Mouse (Mus musculus) ZHBTc4 (cell line): Measurements from ENCODE around the gene Dnajc13.

Experiments used
- DNase-seq: peaks from one replicate; pipeline ENCODE4 v3.0.0-alpha.2; 2011; ENCODE audit warnings: low read depth, low spot score

Dnajc13 gene

DNA sequence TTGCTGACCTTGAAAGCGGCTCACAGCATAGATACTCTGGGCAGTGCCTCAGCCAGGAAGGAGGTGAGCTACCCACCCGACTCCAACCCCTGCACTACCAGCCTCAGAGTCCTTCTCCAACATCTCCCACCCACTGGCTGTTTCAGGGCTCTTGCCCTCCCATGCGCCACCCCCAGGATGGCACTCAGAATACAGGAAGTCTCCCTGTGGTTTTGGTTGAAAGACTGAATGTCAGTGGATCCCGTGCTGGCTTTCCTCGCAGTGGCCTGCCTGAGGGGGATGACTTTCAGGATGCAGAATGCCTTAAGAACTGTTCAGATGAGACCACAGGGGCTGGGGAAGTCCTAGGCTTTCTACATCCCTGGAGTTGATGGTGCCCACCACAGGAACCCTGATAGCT lies 139.6 kb downstream of the Dnajc13 start:
- DNase-seq: peak; percentile 87

DNA sequence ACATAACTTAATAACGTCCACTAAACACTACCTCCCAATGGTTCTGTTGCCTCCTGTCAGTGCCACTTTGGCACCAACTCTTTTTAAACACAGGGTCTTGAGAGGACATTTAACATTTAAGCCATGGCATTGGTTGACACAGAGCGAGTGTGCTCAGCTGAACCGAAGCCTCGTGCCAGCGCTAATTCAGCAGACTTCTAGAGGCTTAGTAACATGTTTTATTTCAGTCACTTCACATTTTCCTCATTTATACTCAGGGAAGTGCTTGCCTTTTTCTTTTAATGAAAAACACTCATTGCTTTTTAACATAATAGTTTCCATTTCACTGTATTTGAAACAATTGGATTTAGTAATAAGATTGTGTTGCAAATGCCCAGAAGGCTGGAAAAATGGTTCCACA lies 153.6 kb downstream of the Dnajc13 start:
- DNase-seq: no peak

GRCm38 (mm10) chr9:104108571-104109143 lies 154.1 kb downstream of the Dnajc13 start:
- DNase-seq: no peak

GRCm38 (mm10) chr9:104107482-104107881 lies 155.2 kb downstream of the Dnajc13 start:
- DNase-seq: no peak

DNA sequence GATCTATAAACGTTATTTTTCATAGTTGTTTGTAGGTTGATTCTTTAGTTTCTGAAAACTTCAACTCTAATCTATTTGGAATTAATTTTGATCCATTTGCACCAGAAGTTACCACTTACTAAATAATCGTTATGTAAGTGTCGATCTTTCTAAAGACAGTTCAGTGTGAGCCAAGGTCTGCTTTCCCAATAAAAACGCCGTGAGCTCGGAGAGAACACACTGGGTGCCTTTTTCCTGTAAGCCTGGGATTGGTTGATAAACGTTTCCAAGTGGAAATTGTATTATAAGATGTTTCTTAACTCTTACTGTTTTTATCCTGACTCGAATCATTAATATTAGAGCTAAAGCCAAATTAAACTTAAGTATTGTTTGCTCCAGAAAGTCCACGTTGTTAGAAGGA lies 155.8 kb downstream of the Dnajc13 start:
- no peak for DNase-seq

DNA sequence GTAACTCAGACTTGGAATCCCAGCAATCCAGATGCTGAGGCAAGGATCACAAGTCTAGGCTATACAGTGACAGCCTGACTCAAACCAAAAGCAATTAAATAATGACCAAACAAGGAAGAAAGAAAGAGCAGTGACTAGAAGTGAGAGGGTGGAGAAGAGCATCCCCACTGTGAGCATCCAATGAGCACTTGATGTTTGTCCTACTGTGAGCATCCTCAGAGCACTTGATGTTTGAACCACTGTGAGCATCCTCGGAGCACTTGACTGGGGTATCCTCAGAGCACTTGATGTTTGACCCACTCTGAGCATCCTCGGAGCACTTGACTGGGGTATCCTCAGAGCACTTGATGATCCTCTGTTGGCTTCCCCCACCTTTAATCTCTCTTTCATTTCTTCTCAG lies 157.7 kb downstream of the Dnajc13 start:
- DNase-seq: no peak

GRCm38 (mm10) chr9:104102901-104103300 lies 159.8 kb downstream of the Dnajc13 start:
- peak; percentile 78 for DNase-seq

DNA sequence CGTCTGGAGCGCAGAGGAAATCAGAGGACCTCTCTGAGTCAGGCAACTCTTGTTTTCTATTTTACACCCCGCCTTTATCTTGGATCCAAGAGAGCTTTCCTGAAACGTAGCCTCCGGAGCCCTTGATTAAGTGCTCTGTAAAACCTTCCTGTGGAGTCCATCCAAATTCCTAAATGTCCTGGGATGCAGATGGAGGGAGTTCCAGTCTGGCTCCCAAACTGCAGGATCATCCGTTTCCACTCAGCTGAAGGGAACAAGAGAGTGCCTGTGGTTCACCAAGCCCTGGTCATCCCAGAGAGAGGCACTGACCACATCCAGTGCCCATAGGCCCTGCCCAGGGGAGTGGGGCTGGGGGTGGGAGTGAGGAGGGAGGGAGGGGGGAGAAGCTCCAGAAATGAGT lies 160.4 kb downstream of the Dnajc13 start:
- DNase-seq: no peak

GRCm38 (mm10) chr9:104101458-104101857 lies 161.3 kb downstream of the Dnajc13 start:
- DNase-seq: no peak
